Mouse (Mus musculus) brain, embryonic 18.5 days (tissue): Measurements from ENCODE around the gene Cidec.

Experiments used
- DNase-seq: peaks from one replicate; pipeline ENCODE4 v3.0.0-alpha.2; 2012; ENCODE audit warnings: low read depth, low spot score

The Cidec gene

DNA sequence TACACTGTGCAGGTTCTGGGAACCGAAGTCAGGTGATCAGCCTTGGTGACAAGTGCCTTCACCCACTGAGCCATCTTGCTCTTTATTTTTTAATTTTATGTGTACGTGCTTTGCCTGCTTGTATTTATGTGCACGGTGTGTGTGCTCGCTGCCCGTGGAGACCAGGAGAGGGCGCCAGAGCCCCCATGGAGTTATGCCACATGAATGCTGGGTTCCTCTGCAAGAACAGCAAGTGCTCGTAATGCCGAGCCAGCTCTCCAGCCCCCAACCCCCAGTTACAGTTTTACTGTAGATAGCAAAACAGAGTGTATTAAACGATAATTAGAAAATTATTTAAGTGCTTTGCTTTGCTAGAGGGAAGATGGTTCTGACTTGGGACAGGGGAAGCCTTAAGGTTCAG, 28.9 kb downstream of the Cidec start:
- no peak for DNase-seq

- no peak for DNase-seq
Observed at GRCm38 (mm10) chr6:113405483-113405882, 30.1 kb downstream of the Cidec start.

- no peak for DNase-seq
Observed at GRCm38 (mm10) chr6:113404649-113405448, 30.7 kb downstream of the Cidec start.

- DNase-seq: no peak
Observed at GRCm38 (mm10) chr6:113402094-113402493, 33.5 kb downstream of the Cidec start.

- no peak for DNase-seq
Observed at GRCm38 (mm10) chr6:113396270-113397030, 39.1 kb downstream of the Cidec start.

DNA sequence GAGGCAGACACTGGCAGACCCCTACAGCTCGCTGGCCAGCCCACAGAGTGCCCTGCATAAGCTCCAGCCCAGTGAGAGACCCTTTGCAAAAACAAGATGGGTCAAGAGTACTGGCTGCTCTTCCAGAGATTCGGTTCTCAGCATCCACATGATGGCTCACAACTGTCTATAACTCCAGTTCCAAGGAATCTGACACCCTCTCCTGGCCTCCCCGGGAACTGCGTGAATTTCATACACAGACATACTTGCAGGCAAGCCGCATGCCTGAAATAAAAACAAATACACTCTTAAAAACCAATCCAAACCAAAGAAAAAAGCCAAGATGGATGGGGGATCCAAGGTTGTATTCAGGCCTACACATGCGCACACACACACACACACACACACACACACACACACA, 40.1 kb downstream of the Cidec start:
- DNase-seq: no peak

GRCm38 (mm10) chr6:113394811-113395210, 40.7 kb downstream of the Cidec start:
- no peak for DNase-seq

- DNase-seq: no peak
Observed at GRCm38 (mm10) chr6:113393951-113394350, 41.6 kb downstream of the Cidec start.

DNA sequence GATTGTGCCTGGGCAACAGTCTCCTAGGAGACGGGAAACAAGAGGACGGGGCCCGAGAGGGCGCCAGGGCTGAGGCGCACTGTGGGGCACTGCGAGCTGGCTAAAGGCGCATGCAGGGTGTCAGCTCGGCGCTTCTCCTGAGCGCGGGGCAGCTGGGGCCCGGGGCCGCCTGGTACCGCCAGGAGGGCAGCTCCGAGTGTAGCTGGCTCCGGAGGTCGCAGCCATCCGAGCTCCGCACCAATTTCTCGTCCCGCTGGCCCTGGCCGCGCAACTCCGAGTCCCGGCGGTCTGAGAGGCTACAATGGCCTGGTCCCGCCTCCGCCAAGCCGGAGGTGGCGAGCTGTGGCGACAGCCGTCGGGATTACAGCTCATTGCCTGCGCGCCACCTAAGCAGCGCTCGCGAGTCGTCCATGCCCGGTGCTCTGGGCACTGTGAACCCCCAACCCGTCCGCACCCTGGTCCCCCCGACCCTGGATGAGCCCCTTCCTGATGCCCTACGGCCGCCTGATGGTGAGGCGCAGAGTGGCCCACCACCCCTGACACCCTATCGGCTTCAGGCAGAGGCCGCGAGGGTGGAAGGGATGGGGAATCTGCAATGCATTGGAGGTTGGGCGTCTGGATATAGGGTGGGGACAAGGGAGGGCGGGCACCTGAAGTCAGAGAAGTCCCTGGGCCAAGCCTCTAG, 43.0 kb downstream of the Cidec start:
- DNase-seq: no peak

DNA sequence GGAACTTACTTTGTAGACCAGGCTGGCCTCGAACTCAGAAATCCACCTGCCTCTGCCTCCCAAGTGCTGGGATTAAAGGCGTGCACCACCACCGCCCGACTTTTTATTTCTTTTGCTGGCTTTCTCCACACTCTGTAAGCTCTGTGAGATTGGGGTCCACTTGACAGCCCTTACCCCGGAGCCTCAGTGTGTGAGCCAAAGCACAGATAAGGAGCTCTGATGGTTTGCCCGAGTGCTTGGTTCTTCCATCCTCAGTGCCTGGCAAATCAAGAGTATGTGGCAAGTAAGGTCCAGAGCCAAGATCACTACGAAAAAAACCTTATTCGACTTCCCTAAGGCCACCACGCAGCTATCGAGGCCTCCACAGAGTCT, 43.6 kb downstream of the Cidec start:
- no peak for DNase-seq

DNA sequence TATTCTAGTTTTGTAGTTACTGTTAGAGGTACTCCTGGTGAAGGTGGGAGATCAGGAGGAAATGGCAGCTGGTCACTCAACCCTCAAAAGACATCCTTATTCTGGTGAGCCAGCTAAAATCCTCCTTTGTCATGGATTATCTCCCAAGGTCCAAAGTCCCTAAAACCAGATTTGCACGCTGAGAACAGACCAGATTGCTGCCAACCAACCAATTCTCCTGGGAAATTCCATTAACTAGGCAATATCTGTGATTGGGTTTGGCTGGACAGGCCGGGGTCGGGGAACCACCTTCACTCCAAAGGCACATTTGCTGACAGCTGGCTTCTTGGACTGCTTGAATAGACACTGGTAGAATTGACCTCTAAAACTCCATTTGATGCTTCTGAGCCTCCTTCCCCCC, 44.8 kb downstream of the Cidec start:
- no peak for DNase-seq

DNA sequence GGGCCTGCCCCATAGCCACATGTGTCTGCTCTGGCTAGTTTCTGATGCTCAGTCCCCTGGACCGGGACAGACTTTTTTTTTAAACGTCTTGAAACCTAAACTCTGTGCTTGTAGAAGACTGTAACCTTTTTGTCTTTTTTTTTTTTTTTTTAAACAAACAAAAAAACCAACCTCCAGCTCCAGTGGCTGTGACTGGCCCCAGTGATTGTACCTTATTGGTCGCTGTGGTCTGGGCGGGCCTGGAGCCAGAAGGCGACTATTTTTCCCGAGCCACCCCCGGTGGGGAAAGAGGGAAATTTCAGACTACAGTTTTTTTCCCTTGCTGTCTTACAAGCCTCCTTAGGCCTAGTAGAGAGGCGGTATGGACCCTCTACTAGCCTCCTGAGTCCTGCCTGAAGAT, 46.6 kb downstream of the Cidec start, which contains the start of gene Ttll3:
Gene Ttll3, plus strand, starts transcription at position 301 of the 400 bp plus-strand sequence.
- no peak for DNase-seq

DNA sequence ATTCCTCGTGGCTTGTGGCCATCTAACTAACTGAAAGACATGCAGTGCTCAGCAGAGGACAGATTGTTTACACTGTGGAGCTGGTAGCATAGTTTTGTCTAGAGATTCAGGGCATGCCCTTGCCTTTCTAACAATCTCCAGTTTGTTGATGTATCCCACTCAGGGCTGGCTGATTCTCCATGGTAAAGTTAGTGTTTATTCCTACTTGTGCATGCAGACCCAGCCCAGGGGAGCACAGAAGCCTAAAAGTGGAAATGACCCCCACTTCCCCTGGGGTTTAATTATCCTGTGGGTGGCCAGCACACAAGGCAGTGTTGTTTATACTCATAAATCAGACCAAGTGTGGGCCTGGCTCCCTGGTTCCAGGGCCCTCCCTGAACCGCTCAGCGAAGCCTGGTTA, 49.5 kb downstream of the Cidec start:
- no peak for DNase-seq

GRCm38 (mm10) chr6:113385160-113385714, 50.3 kb downstream of the Cidec start:
- no peak for DNase-seq

DNA sequence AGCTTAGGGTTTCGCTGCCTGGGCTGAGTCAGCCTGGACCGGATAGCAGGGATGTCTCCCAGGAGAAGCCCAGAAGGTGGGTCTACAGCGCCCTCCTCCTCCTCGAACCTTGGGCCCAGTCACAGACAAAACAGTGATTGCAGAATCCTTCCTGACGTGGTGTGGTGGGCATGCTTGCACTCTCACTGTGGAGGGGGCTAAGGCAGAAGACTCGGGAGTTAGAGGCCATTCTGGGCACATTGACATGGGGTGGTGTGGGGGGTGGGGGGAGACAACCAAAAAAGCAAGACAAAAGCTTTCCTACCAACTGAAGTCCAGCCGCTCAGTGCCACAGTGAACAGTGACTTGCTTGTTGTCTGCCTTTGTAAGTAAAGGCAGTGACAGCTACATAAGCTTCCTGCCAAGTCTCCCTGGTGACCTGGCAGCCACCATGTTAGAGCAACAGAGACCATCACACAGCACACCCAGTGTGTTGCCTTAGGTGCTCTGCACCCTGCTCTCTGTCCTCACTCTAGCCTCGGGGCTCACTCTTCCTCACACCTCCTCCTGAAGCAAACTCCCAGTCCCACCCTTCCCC, 51.1 kb downstream of the Cidec start:
- no peak for DNase-seq

GRCm38 (mm10) chr6:113380480-113380879, 55.1 kb downstream of the Cidec start:
- DNase-seq: no peak

DNA sequence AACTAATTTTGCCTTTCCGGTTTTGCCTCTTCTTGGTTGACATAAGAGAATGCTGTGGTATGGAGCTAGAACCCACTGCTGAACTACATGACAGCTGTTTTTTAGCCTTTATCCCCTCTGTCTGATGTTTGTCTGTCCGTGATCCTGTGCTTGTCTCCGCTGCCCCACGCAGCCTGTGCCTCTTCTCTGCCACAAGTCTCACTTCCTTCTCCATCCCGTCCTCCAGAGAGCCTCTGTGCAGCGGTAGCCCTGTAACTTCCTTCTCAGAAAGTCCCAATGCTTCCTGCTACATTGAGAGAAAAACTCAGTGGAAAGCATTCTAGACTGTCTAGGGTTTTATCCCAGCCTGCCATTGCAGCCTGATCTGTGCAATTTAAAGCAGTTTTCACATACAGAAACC, 56.3 kb downstream of the Cidec start:
- DNase-seq: no peak

GRCm38 (mm10) chr6:113377496-113378385, 57.8 kb downstream of the Cidec start, which contains the start of the genes Tada3 and Arpc4:
Gene Tada3 (minus strand): TSS chr6:113377883.
Gene Arpc4 (plus strand): TSS chr6:113378115.
- DNase-seq: peak; percentile 87

- DNase-seq: no peak
Observed at GRCm38 (mm10) chr6:113377172-113377495, 58.4 kb downstream of the Cidec start.
